Mouse (Mus musculus) small intestine, adult 2 months (tissue): ENCODE measurements around the gene Oxnad1.
A peak's percentile ranks its signal among the peaks of the same experiment; 100 is the strongest.

Experiments used
- CTCF ChIP-seq: fragments of 200-500 bp; IDR thresholded peaks from 2 replicates; pipeline ENCODE4 v1.5.1; 2012; ENCODE audit warnings: low read depth, mild to moderate bottlenecking, control low read depth, inconsistent platforms, low read length, moderate library complexity, mixed read lengths; ENCODE audit not compliant: insufficient replicate concordance, insufficient read length; ENCODE audit errors: extremely low read depth
- POLR2A ChIP-seq: fragments of 200-500 bp; IDR thresholded peaks from 2 replicates; pipeline ENCODE4 v1.6.1; 2012; ENCODE audit warnings: low read depth, mild to moderate bottlenecking, control low read depth, inconsistent platforms, low read length, moderate library complexity

DNA sequence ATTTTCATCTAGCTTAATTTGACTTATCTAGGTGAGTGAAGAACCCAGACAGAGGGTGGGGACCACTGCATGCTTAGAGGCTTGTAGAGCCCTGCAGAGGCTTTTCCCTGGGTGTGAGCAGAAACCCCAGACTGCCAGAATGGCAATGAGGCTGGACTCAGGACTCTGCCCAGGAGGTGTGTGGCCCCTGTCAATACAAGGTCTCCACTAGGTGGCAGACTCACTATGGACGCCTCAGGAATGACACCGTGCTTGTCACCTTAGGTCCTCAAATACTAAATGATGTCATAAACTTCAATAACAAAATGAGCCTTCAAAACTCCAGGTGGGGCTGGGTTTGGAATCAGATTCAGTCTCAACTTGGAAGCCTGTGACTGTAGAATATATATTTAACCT lies 36.7 kb downstream of the Oxnad1 start:
- TF ChIP-seq CTCF, result peak; percentile 64; the same call in 1 of the 2 replicates
- no peak for TF ChIP-seq POLR2A
